Mouse (Mus musculus): ENCODE measurements around the gene Ssu2. TPM values are rescaled to one million over a fixed set of nuclear protein-coding genes. Genes with fewer than 3 reads are reported as not detected.

Ssu2 gene
- polyA plus RNA-seq, 1 experiment from 2014 or later, result not detected

- Histone ChIP-seq H3K4me1 (ENCODE audit: control insufficient read depth, insufficient read depth, low read length) (no peaks in the 10 kb centered on the region), H3K4me2 (ENCODE audit: low read length) (no peak overlapping the region), H3K27ac (replicated peaks; ENCODE audit: low read depth, low read length) (no peak overlapping the region), H3K9me3 (ENCODE audit: control insufficient read depth, low read length) (no peaks in the 10 kb centered on the region), H3K36me3 (ENCODE audit: control insufficient read depth, insufficient read depth, low read length) (no peaks in the 10 kb centered on the region), H3K4me3 (replicated peaks; ENCODE audit: low read depth, low read length) (no peak overlapping the region), H3K27me3 (ENCODE audit: control insufficient read depth, insufficient read depth, low read length) (no peaks in the 10 kb centered on the region), H3K9ac (replicated peaks; ENCODE audit: low read length) (no peak overlapping the region)
- WGBS, result 48% methylated on average over 2 of the region's 2 CpGs
- ATAC-seq (ENCODE audit: low FRiP score, low TSS enrichment), result no peak
- peak; percentile 83 for DNase-seq
Observed at GRCm38 (mm10) chr6:112364581-112364980, 23.2 kb downstream of the Ssu2 start.

DNA sequence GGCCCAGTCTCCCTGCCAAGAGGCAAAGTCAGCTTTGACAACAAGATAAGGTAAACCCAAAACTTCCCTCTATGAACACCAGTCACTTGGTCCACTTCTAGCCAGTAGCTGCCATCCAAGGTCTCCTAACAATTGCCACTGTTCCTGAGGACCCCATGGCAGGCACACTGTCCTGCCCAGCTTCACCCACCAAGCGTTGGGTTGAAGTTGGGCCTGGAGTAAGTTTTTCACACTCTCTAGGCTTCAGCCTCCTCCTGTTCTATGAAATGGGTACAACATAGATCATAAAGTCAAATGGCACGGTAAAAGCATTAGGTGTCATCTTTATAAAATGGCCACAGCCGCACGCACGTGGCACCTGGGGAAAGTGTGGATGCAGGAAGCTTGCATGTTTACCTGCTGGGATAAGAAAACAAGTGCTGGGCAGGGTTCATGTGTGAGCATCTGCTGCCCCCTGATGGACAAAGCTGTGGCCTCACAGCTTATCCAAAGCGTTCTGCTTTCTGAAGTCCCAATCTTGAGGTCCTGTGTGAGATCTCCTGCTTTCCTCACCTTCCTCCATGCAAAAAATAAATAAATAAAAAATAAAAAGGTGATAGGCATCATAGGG lies 25.4 kb downstream of the Ssu2 start:
- Histone ChIP-seq H3K9me3 (ENCODE audit: control insufficient read depth, low read length) (no peaks in the 10 kb centered on the region), H3K4me3 (replicated peaks; ENCODE audit: low read depth, low read length) (no peak overlapping the region), H3K4me2 (ENCODE audit: low read length) (no peak overlapping the region), H3K27ac (replicated peaks; ENCODE audit: low read depth, low read length) (no peak overlapping the region), H3K36me3 (ENCODE audit: control insufficient read depth, insufficient read depth, low read length) (no peaks in the 10 kb centered on the region), H3K9ac (replicated peaks; ENCODE audit: low read length) (no peak overlapping the region), H3K27me3 (ENCODE audit: control insufficient read depth, insufficient read depth, low read length) (no peaks in the 10 kb centered on the region), H3K4me1 (ENCODE audit: control insufficient read depth, insufficient read depth, low read length) (no peaks in the 10 kb centered on the region)
- DNase-seq (peak; percentile 87), ATAC-seq (ENCODE audit: low FRiP score, low TSS enrichment) (peak; percentile 59; the same call in 1 of the 2 replicates)
- WGBS, result 54% methylated on average over 6 of the region's 6 CpGs

DNA sequence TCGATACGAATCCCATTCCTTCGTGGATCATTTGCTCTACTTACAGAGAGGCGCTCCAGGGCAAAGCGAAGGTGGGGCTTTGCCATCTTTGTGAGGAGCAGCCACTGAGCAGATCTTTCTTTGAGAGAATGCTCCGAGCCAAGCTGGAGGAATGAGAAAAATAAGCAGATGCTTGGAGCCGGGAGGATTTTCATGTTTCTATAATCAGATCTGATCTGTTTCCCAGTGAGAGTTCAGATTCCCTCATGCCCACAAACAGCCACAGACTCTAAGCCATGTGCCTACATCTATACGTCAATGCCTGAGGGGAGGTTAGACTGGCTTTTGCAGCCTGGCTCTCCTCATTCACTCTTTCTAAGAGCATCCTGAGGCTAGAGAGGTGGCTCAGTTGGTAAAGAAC lies 27.1 kb downstream of the Ssu2 start:
- DNase-seq, result peak; percentile 23

GRCm38 (mm10) chr6:112359341-112359740 lies 28.5 kb downstream of the Ssu2 start:
- H3K4me3 ChIP-seq (replicated peaks; ENCODE audit: low read depth, low read length), result no peak overlapping the region
- ATAC-seq (ENCODE audit: low FRiP score, low TSS enrichment) (no peak), DNase-seq (no peak)
- H3K4me1 ChIP-seq (ENCODE audit: control insufficient read depth, insufficient read depth, low read length), result no peaks in the 10 kb centered on the region
- no peak overlapping the region for H3K4me2 ChIP-seq (ENCODE audit: low read length)
- no peak overlapping the region for H3K27ac ChIP-seq (replicated peaks; ENCODE audit: low read depth, low read length)
- no peaks in the 10 kb centered on the region for H3K9me3 ChIP-seq (ENCODE audit: control insufficient read depth, low read length)
- H3K36me3 ChIP-seq (ENCODE audit: control insufficient read depth, insufficient read depth, low read length), result no peaks in the 10 kb centered on the region
- 91% methylated on average over 1 of the region's 1 CpGs for WGBS
- no peaks in the 10 kb centered on the region for H3K27me3 ChIP-seq (ENCODE audit: control insufficient read depth, insufficient read depth, low read length)
- H3K9ac ChIP-seq (replicated peaks; ENCODE audit: low read length), result no peak overlapping the region

More for the DNA sequence above, 27.1 kb downstream of the Ssu2 start:
- Histone ChIP-seq H3K9me3 (ENCODE audit: control insufficient read depth, low read length) (no peaks in the 10 kb centered on the region), H3K36me3 (ENCODE audit: control insufficient read depth, insufficient read depth, low read length) (no peaks in the 10 kb centered on the region), H3K4me3 (replicated peaks; ENCODE audit: low read depth, low read length) (no peak overlapping the region), H3K4me2 (ENCODE audit: low read length) (no peak overlapping the region), H3K4me1 (ENCODE audit: control insufficient read depth, insufficient read depth, low read length) (no peaks in the 10 kb centered on the region), H3K27ac (replicated peaks; ENCODE audit: low read depth, low read length) (no peak overlapping the region), H3K27me3 (ENCODE audit: control insufficient read depth, insufficient read depth, low read length) (no peaks in the 10 kb centered on the region), H3K9ac (replicated peaks; ENCODE audit: low read length) (no peak overlapping the region)
- ATAC-seq (ENCODE audit: low FRiP score, low TSS enrichment), result no peak
- 68% methylated on average over 8 of the region's 8 CpGs for WGBS

DNA sequence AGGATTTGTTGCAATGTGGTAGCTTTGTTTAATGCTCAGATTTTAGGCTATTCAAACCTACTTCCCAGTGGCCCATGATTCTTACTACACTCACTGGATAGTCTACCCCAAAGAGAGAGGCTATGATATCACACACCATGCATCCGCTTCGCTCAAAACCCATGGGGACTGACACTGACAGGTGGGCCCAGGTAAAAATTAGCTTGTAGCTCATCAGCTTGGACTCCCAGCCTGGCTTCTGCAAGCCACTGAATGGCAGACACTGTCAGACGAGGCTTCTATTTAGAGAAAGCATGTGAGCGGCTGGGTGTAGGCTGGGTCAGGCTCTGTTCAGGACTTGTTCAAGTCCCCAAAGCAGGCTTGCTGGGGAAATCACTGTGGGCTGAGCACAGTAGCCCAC lies 37.4 kb downstream of the Ssu2 start:
- Histone ChIP-seq H3K4me2 (ENCODE audit: low read length) (no peak overlapping the region), H3K4me3 (replicated peaks; ENCODE audit: low read depth, low read length) (no peak overlapping the region), H3K27ac (replicated peaks; ENCODE audit: low read depth, low read length) (no peak overlapping the region), H3K27me3 (ENCODE audit: control insufficient read depth, insufficient read depth, low read length) (no peaks in the 10 kb centered on the region), H3K9ac (replicated peaks; ENCODE audit: low read length) (no peak overlapping the region), H3K4me1 (ENCODE audit: control insufficient read depth, insufficient read depth, low read length) (no peaks in the 10 kb centered on the region), H3K9me3 (ENCODE audit: control insufficient read depth, low read length) (no peaks in the 10 kb centered on the region), H3K36me3 (ENCODE audit: control insufficient read depth, insufficient read depth, low read length) (no peaks in the 10 kb centered on the region)
- ATAC-seq (ENCODE audit: low FRiP score, low TSS enrichment) (no peak), DNase-seq (no peak)
- 93% methylated on average over 4 of the region's 4 CpGs for WGBS

DNA sequence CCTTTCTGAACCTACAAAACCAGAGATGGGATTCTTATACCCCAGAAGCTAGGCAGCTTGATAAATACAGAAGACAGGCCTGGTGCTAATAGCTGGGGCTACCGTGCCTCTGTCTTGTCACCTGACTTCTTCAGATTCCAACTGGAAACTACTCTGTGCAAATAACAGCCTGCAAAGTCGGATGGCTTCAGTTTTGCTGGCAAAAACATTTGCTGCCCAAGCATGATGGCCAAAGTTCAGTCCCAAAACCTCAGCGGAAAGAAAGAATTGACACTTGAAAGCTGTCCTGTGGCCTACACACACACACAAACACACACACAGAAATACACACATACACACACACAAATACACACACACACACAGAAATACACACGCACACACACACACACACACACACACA lies 48.8 kb downstream of the Ssu2 start:
- no peak overlapping the region for H3K27ac ChIP-seq (replicated peaks; ENCODE audit: low read depth, low read length)
- no peaks in the 10 kb centered on the region for H3K36me3 ChIP-seq (ENCODE audit: control insufficient read depth, insufficient read depth, low read length)
- DNase-seq (no peak), ATAC-seq (ENCODE audit: low FRiP score, low TSS enrichment) (no peak)
- H3K27me3 ChIP-seq (ENCODE audit: control insufficient read depth, insufficient read depth, low read length), result no peaks in the 10 kb centered on the region
- H3K9ac ChIP-seq (replicated peaks; ENCODE audit: low read length), result no peak overlapping the region
- no peaks in the 10 kb centered on the region for H3K9me3 ChIP-seq (ENCODE audit: control insufficient read depth, low read length)
- H3K4me2 ChIP-seq (ENCODE audit: low read length), result no peak overlapping the region
- whole genome bisulfite sequencing, result 89% methylated on average over 4 of the region's 4 CpGs
- no peaks in the 10 kb centered on the region for H3K4me1 ChIP-seq (ENCODE audit: control insufficient read depth, insufficient read depth, low read length)
- no peak overlapping the region for H3K4me3 ChIP-seq (replicated peaks; ENCODE audit: low read depth, low read length)

DNA sequence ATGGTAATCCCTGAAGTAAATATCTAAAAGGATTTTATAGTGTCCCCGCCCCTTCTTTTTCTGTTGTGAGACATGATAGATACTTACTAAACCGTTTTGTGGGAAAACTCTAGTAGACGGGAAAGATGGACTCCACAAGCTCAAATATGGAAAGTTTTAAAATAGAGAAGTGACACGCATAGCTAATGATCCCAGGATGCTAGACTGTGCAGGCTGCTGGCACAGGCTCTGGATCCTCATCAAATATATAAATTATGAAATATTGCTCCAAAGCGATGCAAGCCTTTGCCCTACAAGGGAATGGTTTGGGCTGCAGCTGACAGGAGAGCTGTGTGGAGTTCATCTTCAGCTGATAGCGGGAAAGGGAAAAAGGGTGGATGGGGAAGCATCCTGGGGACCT lies 50.2 kb downstream of the Ssu2 start:
- H3K4me2 ChIP-seq (ENCODE audit: low read length), result no peak overlapping the region
- 85% methylated on average over 6 of the region's 6 CpGs for WGBS
- no peak overlapping the region for H3K27ac ChIP-seq (replicated peaks; ENCODE audit: low read depth, low read length)
- H3K27me3 ChIP-seq (ENCODE audit: control insufficient read depth, insufficient read depth, low read length), result no peaks in the 10 kb centered on the region
- ATAC-seq (ENCODE audit: low FRiP score, low TSS enrichment) (no peak), DNase-seq (no peak)
- H3K9ac ChIP-seq (replicated peaks; ENCODE audit: low read length), result no peak overlapping the region
- H3K9me3 ChIP-seq (ENCODE audit: control insufficient read depth, low read length), result no peaks in the 10 kb centered on the region
- H3K36me3 ChIP-seq (ENCODE audit: control insufficient read depth, insufficient read depth, low read length), result no peaks in the 10 kb centered on the region
- no peaks in the 10 kb centered on the region for H3K4me1 ChIP-seq (ENCODE audit: control insufficient read depth, insufficient read depth, low read length)
- H3K4me3 ChIP-seq (replicated peaks; ENCODE audit: low read depth, low read length), result no peak overlapping the region

DNA sequence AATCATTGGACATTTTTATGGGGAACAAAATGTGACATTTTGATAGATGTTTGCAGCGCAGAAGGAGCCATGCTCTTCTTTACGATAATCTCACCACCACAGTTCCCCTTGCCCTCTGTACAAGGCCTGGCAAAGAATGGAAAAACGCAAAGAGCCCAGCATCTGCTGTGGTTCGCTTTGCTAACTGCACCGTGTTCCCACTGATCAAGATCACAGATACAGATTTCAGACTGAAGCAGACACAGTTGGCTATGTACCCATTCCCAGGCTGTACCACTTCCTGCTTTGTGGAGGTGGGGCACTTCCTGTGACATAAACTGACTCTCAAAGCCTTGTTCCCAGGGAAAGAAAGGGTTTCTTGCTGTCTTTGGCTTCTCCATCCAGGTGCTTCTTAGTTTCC lies 53.9 kb downstream of the Ssu2 start:
- DNase-seq (no peak), ATAC-seq (ENCODE audit: low FRiP score, low TSS enrichment) (no peak)
- Histone ChIP-seq H3K36me3 (ENCODE audit: control insufficient read depth, insufficient read depth, low read length) (no peaks in the 10 kb centered on the region), H3K27ac (replicated peaks; ENCODE audit: low read depth, low read length) (no peak overlapping the region), H3K4me3 (replicated peaks; ENCODE audit: low read depth, low read length) (no peak overlapping the region), H3K27me3 (ENCODE audit: control insufficient read depth, insufficient read depth, low read length) (no peaks in the 10 kb centered on the region), H3K9me3 (ENCODE audit: control insufficient read depth, low read length) (no peaks in the 10 kb centered on the region), H3K9ac (replicated peaks; ENCODE audit: low read length) (no peak overlapping the region), H3K4me1 (ENCODE audit: control insufficient read depth, insufficient read depth, low read length) (no peaks in the 10 kb centered on the region), H3K4me2 (ENCODE audit: low read length) (no peak overlapping the region)
- WGBS, result 93% methylated on average over 5 of the region's 5 CpGs

DNA sequence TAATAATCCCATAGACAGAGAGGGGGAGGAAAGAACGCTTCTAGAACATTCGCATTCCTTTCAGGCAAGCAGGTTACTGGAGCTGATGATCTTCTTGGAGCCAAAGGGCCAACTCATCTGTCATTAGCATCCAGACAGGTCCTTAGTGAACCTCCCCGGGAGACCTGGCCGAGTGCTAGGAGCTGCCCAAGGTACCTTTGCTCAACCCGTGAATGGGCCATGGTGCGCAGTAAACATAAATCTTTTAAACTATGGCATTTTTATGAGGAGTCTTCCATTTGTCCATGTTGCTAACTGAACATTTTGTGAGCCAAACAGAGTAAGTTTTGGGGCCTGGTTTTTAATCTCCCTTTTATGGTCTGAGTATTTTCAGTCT lies 56.6 kb downstream of the Ssu2 start:
- DNase-seq (no peak), ATAC-seq (ENCODE audit: low FRiP score, low TSS enrichment) (no peak)
- WGBS, result 84% methylated on average over 6 of the region's 6 CpGs
- H3K36me3 ChIP-seq (ENCODE audit: control insufficient read depth, insufficient read depth, low read length), result no peaks in the 10 kb centered on the region
- H3K27ac ChIP-seq (replicated peaks; ENCODE audit: low read depth, low read length), result no peak overlapping the region
- no peaks in the 10 kb centered on the region for H3K4me1 ChIP-seq (ENCODE audit: control insufficient read depth, insufficient read depth, low read length)
- no peak overlapping the region for H3K4me3 ChIP-seq (replicated peaks; ENCODE audit: low read depth, low read length)
- no peak overlapping the region for H3K9ac ChIP-seq (replicated peaks; ENCODE audit: low read length)
- no peak overlapping the region for H3K4me2 ChIP-seq (ENCODE audit: low read length)
- no peaks in the 10 kb centered on the region for H3K9me3 ChIP-seq (ENCODE audit: control insufficient read depth, low read length)
- no peaks in the 10 kb centered on the region for H3K27me3 ChIP-seq (ENCODE audit: control insufficient read depth, insufficient read depth, low read length)

All from midbrain, embryonic 14.5 days (tissue).